8 mouse cellular contexts compared by ENCODE assay signal in the genomic region with DNA sequence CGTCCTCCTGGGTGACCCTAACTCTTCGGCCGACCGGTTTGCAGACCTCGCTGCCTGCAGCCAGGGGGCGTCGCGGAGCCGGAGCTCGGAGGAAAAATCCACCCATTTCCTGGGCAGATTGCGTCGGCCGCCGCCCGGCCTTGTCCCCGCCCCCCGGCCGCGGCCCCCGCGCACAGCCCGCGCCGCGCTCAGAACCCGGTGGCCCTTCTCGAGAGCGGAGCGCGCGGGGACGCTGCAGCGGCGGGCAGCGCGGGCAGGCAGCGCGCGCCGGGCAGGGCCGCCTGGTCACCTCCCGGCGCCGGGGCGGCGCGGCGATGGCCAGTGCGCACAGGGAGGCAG. TPM values are rescaled to one million over a fixed set of nuclear protein-coding genes. Genes with fewer than 3 reads are reported as not detected.
DNase-seq lines count a peak whose midpoint lies in the region; ATAC-seq lines count a peak whose summit lies in the region.

No protein-coding gene starts in this region.

- H3K4me1 ChIP-seq in hindbrain, embryonic 11.5 days (replicated peaks; ENCODE audit: control insufficient read depth, insufficient read depth, low read length): peaks cover 15% of the 10 kb centered on the region; the same call in 1 of the 2 replicates

- no peaks in the 10 kb centered on the region for H3K36me3 ChIP-seq in hindbrain, embryonic 11.5 days (ENCODE audit: control insufficient read depth, insufficient read depth, low read length)

- peak overlapping the region; percentile 60 for H3K4me3 ChIP-seq in hindbrain, embryonic 11.5 days (ENCODE audit: low read depth, low read length)

- under 1% methylated on average over 37 of the region's 49 CpGs for WGBS in hindbrain, embryonic 11.5 days

- H3K9me3 ChIP-seq in hindbrain, embryonic 11.5 days (ENCODE audit: control insufficient read depth, low read length): no peaks in the 10 kb centered on the region

- H3K27ac ChIP-seq in hindbrain, embryonic 11.5 days (ENCODE audit: low read depth, low read length): peak overlapping the region; percentile 72

- DNase-seq in NIH3T3 (ENCODE audit: low read depth): peak; percentile 91
- DNase-seq in cerebellum, adult 9-10 months: peak; percentile 90
- DNase-seq in frontal cortex, postnatal 10 days (ENCODE audit: low spot score in 2 of 2): peak; percentile 67 to 87
- peak; percentile 87 for DNase-seq in hindbrain, embryonic 11.5 days (ENCODE audit: low spot score)
- peak; percentile 84 to 93 for DNase-seq in layer of hippocampus, postnatal 25 days (ENCODE audit: extremely low spot score in 1 of 2, low spot score in 1 of 2)
- peak; percentile 87 for DNase-seq in lung, postnatal 14 days
- DNase-seq in retina, postnatal 7 days (ENCODE audit: low read depth, low spot score): peak; percentile 69
- peak; percentile 78 for DNase-seq in urinary bladder, adult 2 months (ENCODE audit: low spot score)

- H3K4me2 ChIP-seq in hindbrain, embryonic 11.5 days (replicated peaks; ENCODE audit: low read depth, low read length): peak overlapping the region; percentile 99

- peak; percentile 66 for ATAC-seq in hindbrain, embryonic 11.5 days (ENCODE audit: low FRiP score)

- H3K9ac ChIP-seq in hindbrain, embryonic 11.5 days (ENCODE audit: low read depth, low read length): peak overlapping the region; percentile 81

- H3K27me3 ChIP-seq in hindbrain, embryonic 11.5 days (ENCODE audit: control insufficient read depth, insufficient read depth, low read length): no peaks in the 10 kb centered on the region; the same call in 1 of the 2 replicates

RNA-seq across cellular contexts. Expression of gene Olfm1, which starts 12.6 kb away (rescaled TPM):
- polyA plus RNA-seq in hindbrain, embryonic 11.5 days (2014; fragmentation: Nextera tagmentation; extraction: Ambion mirVana): 139 and 152 TPM in 2 replicates
- total RNA-seq in layer of hippocampus, postnatal 25 days (2021): 1,000 to 10,000 TPM; 1,583 to 1,720 TPM
- 33.9 and 46.8 TPM in 2 replicates for polyA plus RNA-seq in urinary bladder, adult 2 months (2012; rRNA removed)

Comparison
In these comparisons a context has a peak if more than half of its experiments do, and no peak if none do; other contexts are left out.
1. Peak in every context shown above with its lines: DNase-seq, ATAC-seq, H3K4me3 ChIP-seq and H3K27ac ChIP-seq.